Mouse (Mus musculus) midbrain, embryonic 11.5 days (tissue): Measurements from ENCODE around the gene Tex35. TPM values are rescaled to one million over a fixed set of nuclear protein-coding genes. Genes with fewer than 3 reads are reported as not detected.
A peak's percentile ranks its signal among the peaks of the same experiment; 100 is the strongest.

Experiments used
- ATAC-seq: fragments of 200-750 bp; cut with Nextera tagmentation; 2 replicates; pipeline ENCODE4 v1.8.0; 2017; ENCODE audit warnings: moderate TSS enrichment, moderate library complexity; ENCODE audit not compliant: low FRiP score
- DNase-seq: peaks from one replicate; pipeline ENCODE4 v3.0.0; 2015; ENCODE audit warnings: low spot score; ENCODE audit errors: missing footprints
- H3K27ac ChIP-seq: fragments of 300-500 bp; sonication (generic); 2 replicates; pipeline ENCODE4 v1.5.1; 2014; ENCODE audit warnings: low read depth, low read length
- H3K27me3 ChIP-seq: fragments of 300-500 bp; sonication (generic); 2 replicates; pipeline ENCODE4 v1.6.1; 2014; ENCODE audit warnings: mild to moderate bottlenecking, low read length, moderate library complexity, mixed read lengths; ENCODE audit not compliant: control insufficient read depth, insufficient read depth
- H3K36me3 ChIP-seq: fragments of 300-500 bp; sonication (generic); 2 replicates; pipeline ENCODE4 v1.6.1; 2014; ENCODE audit warnings: mild to moderate bottlenecking, low read length, moderate library complexity, mixed read lengths; ENCODE audit not compliant: control insufficient read depth, insufficient read depth
- H3K4me1 ChIP-seq: fragments of 300-500 bp; sonication (generic); 2 replicates; pipeline ENCODE4 v1.6.1; 2014; ENCODE audit warnings: low read length; ENCODE audit not compliant: control insufficient read depth, insufficient read depth
- H3K4me2 ChIP-seq: fragments of 300-500 bp; sonication (generic); 2 replicates; pipeline ENCODE4 v1.6.1; 2014; ENCODE audit warnings: mild to moderate bottlenecking, moderate library complexity
- H3K4me3 ChIP-seq: fragments of 300-500 bp; sonication (generic); 2 replicates; pipeline ENCODE4 v1.5.1; 2014; ENCODE audit warnings: low read depth, low read length
- H3K9ac ChIP-seq: fragments of 300-500 bp; sonication (generic); 2 replicates; pipeline ENCODE4 v1.6.1; 2014; ENCODE audit warnings: low read length
- H3K9me3 ChIP-seq: fragments of 300-500 bp; sonication (generic); 2 replicates; pipeline ENCODE4 v1.6.1; 2016; ENCODE audit warnings: low read length; ENCODE audit not compliant: control insufficient read depth
- WGBS: fragments of 180-500 bp; shearing (Covaris S2); extraction: QIAGEN DNeasy Blood & Tissue Kit; methylation state at CpG from one replicate; pipeline ENCODE4 v1.1.7; 2014; 5-methylcytosine and 5-hydroxymethylcytosine counted together
- polyA plus RNA-seq: library from polyadenylated mRNA; unstranded; fragments of >200 nt; fragmentation: Nextera tagmentation; extraction: Ambion mirVana; gene quantifications from 2 replicates; pipeline ENCODE4 v1.2.1, GENCODE M21; 2014

The Tex35 gene
- polyA plus RNA-seq, 1 experiment from 2014 or later, result not detected

GRCm38 (mm10) chr1:157090835-157091234 is 17.6 kb downstream of the Tex35 start:
- H3K4me2 ChIP-seq, result no peak overlapping the region
- WGBS, result 73% methylated on average over 3 of the region's 3 CpGs
- ATAC-seq, result no peak

DNA sequence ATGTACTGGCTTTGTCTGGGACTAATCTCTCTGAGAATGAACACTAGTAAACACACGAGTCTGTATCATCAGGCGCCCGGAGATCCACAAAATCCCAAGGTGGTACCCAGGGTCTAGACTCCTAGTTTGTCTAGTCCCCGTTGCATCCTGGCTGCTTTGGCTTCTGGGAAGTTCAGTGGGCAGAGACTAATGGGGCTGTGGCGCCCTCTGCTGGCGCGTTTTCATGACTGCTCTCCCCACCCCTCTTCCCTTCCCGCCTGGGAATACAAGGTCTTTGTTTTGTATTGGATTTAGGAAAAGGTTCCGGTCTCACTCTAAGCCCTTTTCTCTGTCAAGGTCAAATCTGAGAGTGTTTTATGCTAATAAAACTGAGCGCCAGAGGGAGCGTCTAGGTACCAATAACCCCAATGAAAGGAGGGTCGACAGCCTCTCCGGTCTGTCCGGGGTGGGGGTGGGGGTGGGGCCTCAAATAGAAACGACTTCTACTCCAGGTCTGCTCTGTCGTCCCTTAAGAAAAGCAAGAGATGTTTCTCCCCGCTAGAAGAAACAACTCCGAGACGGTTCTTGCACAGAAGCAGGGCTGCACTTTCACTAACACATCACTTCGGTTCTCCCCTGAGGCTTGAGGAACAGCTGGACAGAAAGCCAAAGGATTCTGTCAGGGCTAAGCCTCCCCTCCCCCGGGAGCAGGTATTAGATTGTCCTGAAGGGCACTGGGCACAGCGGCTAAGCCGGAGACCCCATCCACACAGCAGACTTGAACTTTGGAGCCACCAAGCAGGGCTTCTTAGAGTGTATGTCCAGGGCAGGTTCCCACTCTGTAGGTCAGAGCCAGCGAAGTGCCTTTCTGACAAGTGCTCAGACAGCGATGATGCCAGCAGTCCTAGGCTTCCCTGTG is 22.1 kb downstream of the Tex35 start:
- WGBS, result 7% methylated on average over 25 of the region's 25 CpGs
- H3K27ac ChIP-seq, result no peak overlapping the region
- DNase-seq, result peak; percentile 99
- peak overlapping the region; percentile 58 for H3K9ac ChIP-seq
- H3K4me2 ChIP-seq, result peak overlapping the region; percentile 51
- peak overlapping the region; percentile 32 for H3K4me3 ChIP-seq
- H3K27me3 ChIP-seq, result no peaks in the 10 kb centered on the region
- no peaks in the 10 kb centered on the region for H3K9me3 ChIP-seq
- peak; percentile 72 for ATAC-seq
- H3K4me1 ChIP-seq, result peaks cover 7% of the 10 kb centered on the region; the same call in 1 of the 2 replicates
- no peaks in the 10 kb centered on the region for H3K36me3 ChIP-seq

More at GRCm38 (mm10) chr1:157090835-157091234, 17.6 kb downstream of the Tex35 start:
- Histone ChIP-seq H3K27ac (no peak overlapping the region), H3K4me3 (no peak overlapping the region), H3K36me3 (no peaks in the 10 kb centered on the region), H3K27me3 (no peaks in the 10 kb centered on the region), H3K9me3 (no peaks in the 10 kb centered on the region), H3K4me1 (peaks cover 5% of the 10 kb centered on the region; the same call in 1 of the 2 replicates), H3K9ac (no peak overlapping the region)
- DNase-seq, result peak; percentile 65

DNA sequence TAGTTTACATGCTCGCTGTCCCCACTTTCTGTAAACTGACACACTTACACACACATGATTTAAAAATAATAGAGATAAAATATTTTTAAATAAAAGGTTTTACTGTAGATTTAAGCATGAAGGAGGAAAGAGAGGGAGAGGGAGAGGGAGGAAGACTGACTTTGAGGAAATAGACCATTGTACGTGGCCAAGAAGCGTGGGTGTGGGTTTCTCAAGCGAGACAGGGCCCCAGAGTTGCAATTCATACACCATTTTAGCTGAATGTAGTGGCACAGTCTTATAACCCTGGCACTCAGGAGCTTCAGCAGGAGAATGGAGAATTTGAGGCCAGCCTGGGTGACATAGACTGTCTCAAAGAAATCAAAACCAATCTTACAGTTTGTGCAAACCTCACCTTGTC is 25.5 kb downstream of the Tex35 start:
- no peak for ATAC-seq
- no peaks in the 10 kb centered on the region for H3K9me3 ChIP-seq
- no peak overlapping the region for H3K27ac ChIP-seq
- 83% methylated on average over 4 of the region's 4 CpGs for WGBS
- H3K4me3 ChIP-seq, result no peak overlapping the region
- H3K36me3 ChIP-seq, result no peaks in the 10 kb centered on the region
- peaks cover 11% of the 10 kb centered on the region for H3K4me1 ChIP-seq
- no peak overlapping the region for H3K9ac ChIP-seq
- DNase-seq, result no peak
- H3K4me2 ChIP-seq, result no peak overlapping the region
- H3K27me3 ChIP-seq, result no peaks in the 10 kb centered on the region

GRCm38 (mm10) chr1:157081999-157082398 is 26.5 kb downstream of the Tex35 start:
- H3K27me3 ChIP-seq, result no peaks in the 10 kb centered on the region
- ATAC-seq, result no peak
- no peaks in the 10 kb centered on the region for H3K9me3 ChIP-seq
- H3K4me2 ChIP-seq, result no peak overlapping the region
- H3K9ac ChIP-seq, result no peak overlapping the region
- no peak overlapping the region for H3K27ac ChIP-seq
- no peaks in the 10 kb centered on the region for H3K36me3 ChIP-seq
- H3K4me1 ChIP-seq, result peaks cover 11% of the 10 kb centered on the region
- DNase-seq, result peak; percentile 89
- 60% methylated on average over 8 of the region's 8 CpGs for WGBS
- no peak overlapping the region for H3K4me3 ChIP-seq

GRCm38 (mm10) chr1:157081076-157081804 is 27.2 kb downstream of the Tex35 start:
- Histone ChIP-seq H3K4me1 (peaks cover 8% of the 10 kb centered on the region), H3K4me3 (no peak overlapping the region), H3K27ac (no peak overlapping the region)

GRCm38 (mm10) chr1:157080071-157080470 is 28.4 kb downstream of the Tex35 start:
- H3K4me1 ChIP-seq, result peaks cover 4% of the 10 kb centered on the region
- ATAC-seq (no peak), DNase-seq (no peak)
- no peak overlapping the region for H3K27ac ChIP-seq
- no peak overlapping the region for H3K9ac ChIP-seq
- no peak overlapping the region for H3K4me2 ChIP-seq
- H3K9me3 ChIP-seq, result no peaks in the 10 kb centered on the region
- 81% methylated on average over 7 of the region's 7 CpGs for WGBS
- H3K4me3 ChIP-seq, result no peak overlapping the region
- H3K27me3 ChIP-seq, result no peaks in the 10 kb centered on the region
- H3K36me3 ChIP-seq, result no peaks in the 10 kb centered on the region

More at GRCm38 (mm10) chr1:157081076-157081804, 27.2 kb downstream of the Tex35 start:
- WGBS, result 58% methylated on average over 15 of the region's 15 CpGs
- no peak for ATAC-seq
- Histone ChIP-seq H3K4me2 (no peak overlapping the region), H3K27me3 (no peaks in the 10 kb centered on the region), H3K9ac (no peak overlapping the region), H3K36me3 (no peaks in the 10 kb centered on the region), H3K9me3 (no peaks in the 10 kb centered on the region)
- DNase-seq, result peak; percentile 90

DNA sequence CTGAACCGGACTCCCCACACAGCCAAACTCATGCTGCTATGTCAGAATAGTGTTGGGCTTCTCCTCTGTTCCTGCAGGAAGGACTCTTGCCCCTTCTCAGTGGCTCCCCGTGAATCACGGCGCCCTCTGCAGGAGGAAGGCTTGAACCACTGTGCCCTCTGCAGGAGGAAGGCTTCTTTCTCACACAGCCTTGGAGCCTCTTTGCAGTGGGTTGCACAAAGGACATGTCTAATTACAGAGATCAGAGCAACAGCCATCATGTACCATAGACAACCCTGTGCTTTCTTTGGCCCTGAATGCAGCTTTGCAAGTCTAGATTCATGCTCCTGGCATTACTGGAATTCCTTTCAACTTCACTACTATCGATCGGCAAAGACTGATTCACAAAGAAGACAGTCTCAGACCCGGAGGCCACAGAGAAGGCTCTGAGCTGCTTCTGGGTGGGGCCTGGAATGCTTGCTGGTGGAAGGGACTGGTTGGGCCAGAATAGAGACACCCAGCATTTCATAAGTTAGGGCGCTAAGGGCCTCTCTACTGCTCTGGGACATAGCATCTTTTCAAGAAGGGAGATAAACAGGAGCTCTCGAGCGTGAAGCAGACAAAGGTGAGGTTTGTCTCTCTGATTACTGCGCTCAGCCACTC is 29.0 kb downstream of the Tex35 start:
- DNase-seq (peak; percentile 96), ATAC-seq (0 out of 2 replicates have a peak, but pooled peaks have one; percentile 15)
- Histone ChIP-seq H3K9me3 (no peaks in the 10 kb centered on the region), H3K4me1 (peaks cover 4% of the 10 kb centered on the region), H3K36me3 (no peaks in the 10 kb centered on the region), H3K27me3 (no peaks in the 10 kb centered on the region), H3K27ac (no peak overlapping the region), H3K4me2 (no peak overlapping the region), H3K4me3 (no peak overlapping the region), H3K9ac (0 out of 2 replicates have a peak overlapping the region, but pooled peaks have one; percentile 38)
- WGBS, result 31% methylated on average over 11 of the region's 11 CpGs

- ATAC-seq, result 0 out of 2 replicates have a peak, but pooled peaks have one; percentile 15
- DNase-seq, result peak; percentile 99
- no peak overlapping the region for H3K4me3 ChIP-seq
- peaks cover 4% of the 10 kb centered on the region for H3K4me1 ChIP-seq
- no peak overlapping the region for H3K4me2 ChIP-seq
- H3K9me3 ChIP-seq, result no peaks in the 10 kb centered on the region
- WGBS, result 62% methylated on average over 43 of the region's 43 CpGs
- no peaks in the 10 kb centered on the region for H3K36me3 ChIP-seq
- H3K27ac ChIP-seq, result no peak overlapping the region
- no peaks in the 10 kb centered on the region for H3K27me3 ChIP-seq
- H3K9ac ChIP-seq, result no peak overlapping the region
These were observed 31.4 kb downstream of the Tex35 start for GRCm38 (mm10) chr1:157076781-157077705.
